Mouse (Mus musculus): ENCODE measurements at regions not wholly inside any gene's neighbourhood (a gene's known extent, or its start where the extent isn't known, plus 50 kb on each side); places are given as distances from the start of the nearest gene placed in this dataset.
"Not testable (repeated sequence)": the region's sequence is repeated elsewhere in the genome, so short reads cannot be mapped to it uniquely, and the experiment has no call there.

DNA sequence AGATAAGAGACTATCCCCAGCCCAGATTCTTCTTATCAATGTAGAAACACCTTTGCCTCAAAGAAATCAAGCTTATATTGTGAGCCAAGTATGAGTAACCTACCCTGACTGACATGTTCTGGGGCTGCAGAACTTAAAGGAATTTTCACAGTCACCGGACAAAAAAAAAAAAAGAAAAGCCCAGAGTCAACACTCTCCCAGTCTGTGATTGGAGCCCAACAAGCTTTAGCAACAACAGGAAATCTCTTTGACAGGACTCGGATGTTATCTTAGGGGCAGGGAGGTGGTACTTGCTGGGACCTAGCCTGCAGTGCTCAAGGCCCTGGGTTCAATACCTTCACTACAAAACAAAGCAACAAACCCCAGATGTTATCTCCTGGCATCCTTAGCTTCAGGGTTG is 114.2 kb downstream of the Nectin1 start:
- DNase-seq (ENCODE audit: low spot score): no peak

DNA sequence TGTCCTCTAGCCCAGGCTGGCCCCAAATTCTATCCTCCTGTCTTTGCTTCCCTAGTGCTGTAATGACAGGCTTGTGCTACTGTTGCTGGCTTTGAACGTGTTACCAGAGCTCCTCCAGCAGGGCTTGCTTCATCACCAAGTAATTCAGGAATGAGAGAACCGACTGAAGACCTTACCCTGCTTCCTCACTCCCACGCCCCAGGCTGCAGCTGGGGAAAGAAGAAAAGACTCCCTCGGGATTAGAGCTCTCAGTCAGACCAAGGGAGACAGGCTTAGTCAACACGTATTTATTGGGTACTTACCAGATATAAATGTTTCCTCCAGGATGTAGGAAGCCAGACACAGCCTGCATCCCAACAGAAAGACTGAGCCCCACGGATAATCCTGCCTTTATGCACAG is 115.0 kb downstream of the Nectin1 start:
- DNase-seq (ENCODE audit: low spot score): no peak

DNA sequence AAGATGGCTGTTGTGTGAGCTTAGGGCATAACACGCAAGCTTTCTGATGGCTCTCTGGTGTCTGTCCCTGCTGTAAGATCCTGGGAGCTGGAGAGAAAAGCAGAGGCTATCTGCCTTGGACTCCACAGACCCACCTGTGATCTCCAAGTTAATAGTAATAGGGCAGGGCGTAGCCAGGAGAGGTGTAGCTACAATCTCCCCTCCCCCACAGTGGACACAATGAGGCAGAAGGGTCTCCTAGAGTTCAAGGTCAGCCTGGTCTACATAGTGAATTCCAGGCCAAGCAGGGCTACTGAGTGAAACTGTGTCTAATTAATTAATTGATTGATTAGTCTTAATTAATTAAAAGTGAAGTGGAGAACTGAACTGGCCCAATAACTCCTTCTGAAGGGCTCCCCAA is 116.5 kb downstream of the Nectin1 start:
- DNase-seq (ENCODE audit: low spot score): no peak

DNA sequence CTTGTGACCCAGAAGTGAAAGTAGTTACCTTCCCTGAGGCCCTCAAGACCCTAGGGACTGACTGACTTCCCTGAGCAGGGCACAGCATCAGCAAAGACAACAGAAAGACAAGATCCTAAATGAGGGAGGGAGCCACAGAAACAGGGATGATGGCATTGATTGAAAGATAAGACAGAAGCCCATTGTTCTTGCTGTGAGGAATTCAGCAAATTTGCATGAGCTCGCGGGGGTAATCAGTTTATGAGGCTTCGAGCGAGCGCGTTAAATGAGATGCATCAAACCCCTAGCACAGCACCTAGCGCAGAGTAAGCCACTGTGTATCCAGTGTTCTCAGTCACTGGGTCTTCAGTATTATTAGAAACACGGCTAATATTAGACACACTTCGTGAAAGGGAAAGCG is 117.6 kb downstream of the Nectin1 start:
- no peak for DNase-seq (ENCODE audit: low spot score)

DNA sequence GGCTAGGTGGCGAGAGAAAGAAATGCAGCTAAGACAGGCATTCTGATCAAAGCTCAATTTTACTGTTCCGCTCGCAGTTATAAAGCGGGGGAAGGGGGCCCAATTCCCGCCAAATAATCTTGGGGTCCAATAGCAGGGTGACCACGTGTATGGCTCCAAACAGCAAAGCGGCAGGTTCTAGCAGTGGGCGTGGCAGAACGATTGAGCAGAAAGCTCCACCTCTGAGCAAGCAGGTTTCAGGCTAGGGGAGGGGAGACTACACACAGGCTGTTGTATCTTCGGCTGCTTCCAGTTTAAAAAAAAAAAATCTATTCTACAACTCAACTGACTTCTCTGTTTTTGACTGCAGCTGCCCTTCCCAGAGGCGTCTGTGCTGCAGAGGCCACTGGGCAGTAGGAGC is 118.2 kb downstream of the Nectin1 start:
- DNase-seq (ENCODE audit: low spot score): not testable (repeated sequence)

DNA sequence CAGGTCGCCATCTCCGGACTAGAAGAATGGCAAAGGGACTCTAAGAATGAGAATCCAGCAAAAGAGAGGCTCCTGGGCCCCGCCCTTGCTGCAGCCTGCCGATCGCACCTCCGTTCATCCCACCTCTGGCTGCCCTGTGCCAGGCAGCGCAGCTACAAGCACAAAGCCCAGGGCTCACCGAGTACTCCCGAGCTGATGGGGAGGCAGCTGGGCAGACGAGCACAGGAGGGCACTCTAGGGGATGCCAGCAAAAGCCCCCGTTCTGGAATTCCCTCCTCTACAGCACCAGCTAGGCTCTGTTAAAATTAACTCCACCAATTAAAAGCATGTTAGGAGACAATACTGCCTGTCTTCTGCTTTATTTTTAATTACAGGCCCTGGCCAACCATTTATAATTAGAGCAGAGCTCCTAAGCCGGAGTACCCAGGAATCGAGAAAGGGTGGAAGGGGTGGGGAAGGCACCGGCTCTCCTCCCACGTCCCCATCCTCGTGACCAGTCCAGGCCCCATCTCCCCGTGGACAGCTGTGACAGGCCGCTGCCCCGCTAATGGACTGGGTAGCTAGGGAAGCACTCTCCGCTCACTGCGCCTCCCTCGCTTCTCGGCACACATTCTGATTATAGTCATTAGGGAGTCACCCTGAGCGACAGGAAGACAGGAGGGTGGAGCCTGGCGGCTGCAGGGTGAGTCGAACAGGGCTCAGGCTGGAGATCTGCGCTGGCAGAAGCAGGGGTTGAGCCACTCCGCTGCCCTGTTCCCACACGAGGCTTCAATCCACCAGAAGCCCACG is 120.0 kb downstream of the Nectin1 start:
- no peak for DNase-seq (ENCODE audit: low spot score)

DNA sequence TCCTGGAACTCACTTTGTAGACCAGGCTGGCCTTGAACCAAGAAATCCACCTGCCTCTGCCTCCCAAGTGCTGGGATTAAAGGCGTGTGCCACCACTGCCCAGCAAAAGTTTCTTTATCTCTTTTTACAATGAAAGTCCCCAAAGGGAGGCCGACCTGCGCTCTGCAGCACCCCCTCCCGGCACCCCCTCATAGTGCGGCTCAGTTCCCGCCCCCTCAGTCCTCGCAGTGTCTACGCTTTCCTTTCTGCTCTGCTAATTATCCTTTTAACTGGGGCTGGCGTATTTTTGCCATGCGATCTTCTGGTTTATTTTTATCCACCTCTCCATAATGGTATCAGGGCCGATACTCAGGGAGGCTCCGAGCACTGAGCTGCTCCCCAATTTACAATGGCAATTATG is 123.0 kb downstream of the Nectin1 start:
- no peak for DNase-seq (ENCODE audit: low spot score)

DNA sequence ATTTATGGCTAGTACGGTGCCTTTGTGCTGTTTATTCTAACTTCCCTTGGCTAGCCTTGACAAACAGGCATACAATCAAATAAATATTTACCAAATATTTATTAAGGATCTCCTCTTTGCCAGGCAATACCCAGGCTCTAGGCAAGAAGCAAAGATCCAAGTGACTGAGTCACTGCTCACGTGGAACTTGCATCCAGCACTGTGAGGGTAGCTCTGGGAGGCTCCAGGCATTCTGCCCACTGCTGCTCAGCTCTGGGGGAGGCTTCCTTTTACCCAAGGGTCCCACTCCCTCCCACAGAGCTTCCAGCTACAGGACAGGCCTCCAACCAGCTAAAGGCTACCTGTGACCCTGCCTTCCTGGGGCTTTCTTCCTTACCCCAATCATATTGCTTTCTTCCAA is 130.1 kb downstream of the Nectin1 start:
- DNase-seq (ENCODE audit: low spot score): no peak

DNA sequence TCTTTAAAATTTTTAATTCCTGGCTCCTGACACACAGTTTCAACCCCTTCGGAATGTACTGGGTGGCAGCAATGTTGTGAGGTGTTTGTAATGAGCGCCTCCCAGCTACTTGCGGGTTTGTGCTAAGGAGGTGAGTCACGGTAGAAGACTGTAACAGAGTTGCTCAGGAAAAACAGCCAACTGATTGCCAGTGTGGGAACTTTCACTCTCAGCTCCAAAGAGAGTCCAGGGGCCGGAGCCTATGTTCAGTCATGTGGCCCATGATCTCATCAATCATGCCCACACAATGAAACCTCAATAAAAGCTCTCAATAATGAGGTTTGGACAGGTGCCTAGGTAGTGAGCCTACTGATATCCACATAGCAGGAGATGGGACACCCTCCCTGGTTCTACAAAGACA is 130.5 kb downstream of the Nectin1 start:
- peak; percentile 10 for DNase-seq (ENCODE audit: low spot score)

DNA sequence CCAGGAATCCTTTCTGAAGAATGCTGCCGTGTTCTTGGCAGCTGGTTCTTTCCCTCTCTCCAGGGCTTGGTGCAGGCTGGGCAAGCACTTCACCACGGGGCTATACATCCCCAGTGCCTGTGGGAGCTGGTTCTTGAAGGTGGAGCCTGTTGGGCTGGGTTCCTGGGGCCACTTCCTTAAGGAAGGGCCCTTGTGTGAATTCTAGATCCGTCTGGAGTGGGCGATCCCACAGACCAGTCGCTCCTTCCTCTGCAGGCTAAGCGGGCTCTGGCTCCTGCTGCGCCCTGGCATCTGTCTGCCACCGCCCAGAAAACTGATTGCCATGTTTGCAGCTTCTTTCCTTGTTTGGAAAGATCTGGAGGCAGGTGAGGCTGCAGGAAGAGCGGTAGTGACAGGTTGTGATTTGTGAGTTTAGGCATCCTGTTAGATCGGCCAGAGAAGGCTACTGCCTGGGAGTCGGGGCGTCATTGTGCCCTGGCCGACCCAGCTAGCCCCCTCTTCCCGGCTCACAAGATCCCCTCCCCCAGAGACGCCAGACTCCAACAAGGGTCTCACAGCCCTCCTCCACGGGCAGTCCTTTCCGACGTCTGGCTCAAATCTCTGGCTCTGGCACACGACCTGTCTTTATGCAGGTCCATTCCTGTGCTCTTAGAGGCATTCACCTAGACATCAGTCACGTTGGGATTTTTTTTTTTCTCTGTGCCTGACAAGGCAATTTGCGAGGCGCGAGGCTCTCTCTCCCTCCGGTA is 135.6 kb downstream of the Nectin1 start:
- no peak for DNase-seq (ENCODE audit: low spot score)

DNA sequence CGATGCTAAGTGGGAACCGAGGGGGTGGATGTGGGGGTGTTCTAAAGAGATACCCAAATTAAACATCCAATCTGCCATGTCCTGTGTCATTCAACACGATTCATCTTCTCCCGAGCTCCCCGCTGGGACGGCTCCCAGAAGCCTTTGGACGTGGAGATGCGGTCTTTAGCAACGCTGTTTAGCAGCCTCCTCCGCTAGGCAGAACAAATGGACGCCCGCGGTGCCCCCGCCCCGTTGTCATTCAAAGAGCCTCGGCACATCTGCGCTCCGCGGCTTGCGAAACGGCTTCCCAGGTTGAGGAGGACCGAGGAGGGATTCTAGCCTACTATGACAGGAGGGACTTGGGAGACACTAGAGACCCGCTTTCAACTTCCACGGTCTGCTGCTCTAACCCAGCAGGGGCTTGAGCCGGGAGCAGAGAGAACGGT is 136.2 kb downstream of the Nectin1 start:
- no peak for DNase-seq (ENCODE audit: low spot score)

DNA sequence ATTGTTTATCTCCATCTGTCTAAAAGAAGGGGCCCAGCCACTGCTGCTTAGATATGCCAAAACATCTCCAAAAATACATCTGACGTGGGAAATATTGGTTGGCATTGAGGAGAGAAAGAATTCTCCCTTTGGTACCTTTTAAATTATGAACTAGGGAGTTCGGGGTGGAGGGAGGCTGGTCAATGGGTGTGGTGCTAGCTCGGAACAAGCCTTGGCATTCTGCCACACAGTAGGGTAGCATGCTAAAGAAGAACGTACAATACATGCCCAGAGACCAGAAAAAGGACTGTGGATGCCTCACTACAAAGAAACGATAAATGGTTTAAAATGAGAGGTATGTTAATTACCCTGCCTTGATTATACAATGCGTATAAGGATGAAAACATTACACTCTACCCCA is 149.3 kb downstream of the Nectin1 start:
- no peak for DNase-seq (ENCODE audit: low spot score)

DNA sequence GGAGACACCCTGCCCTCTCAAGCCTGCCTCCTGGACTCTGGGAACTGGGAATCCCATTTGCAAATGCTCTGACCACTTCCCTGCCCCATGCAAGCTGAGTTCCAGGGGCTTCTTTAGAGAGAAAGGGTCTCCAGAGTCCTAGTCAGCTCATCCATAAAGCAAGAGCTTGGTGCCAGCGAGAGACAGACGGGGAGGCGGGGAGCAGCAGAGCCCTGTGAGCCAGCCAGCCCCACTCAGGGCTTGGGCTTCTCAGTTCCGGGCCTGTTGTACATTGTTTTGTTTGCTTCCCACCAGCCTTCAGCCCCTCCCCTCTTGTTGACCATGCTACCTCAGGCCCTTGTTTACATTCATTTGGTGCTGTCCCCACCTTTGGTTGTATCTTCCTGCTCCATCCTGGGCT is 143.9 kb upstream of the Thy1 start:
- DNase-seq (ENCODE audit: low spot score): no peak

DNA sequence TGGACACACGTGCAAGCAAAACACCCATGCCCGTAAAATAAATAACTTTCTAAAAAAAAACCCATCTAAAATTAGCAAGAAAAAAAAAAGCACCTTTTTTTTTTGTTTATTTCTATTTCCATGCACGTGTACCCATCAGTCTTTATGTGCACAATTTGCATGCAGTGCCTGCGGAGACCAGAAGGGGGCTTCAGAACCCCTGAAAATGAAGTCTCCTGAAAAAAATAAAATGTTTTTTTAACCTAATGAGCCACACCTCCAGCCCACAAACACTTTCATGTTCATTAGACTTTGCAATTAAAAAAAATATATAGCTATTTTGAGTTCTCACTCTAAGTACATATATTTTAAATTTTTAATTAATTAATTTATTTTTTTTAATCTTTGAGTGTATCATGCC is 134.9 kb upstream of the Thy1 start:
- peak; percentile 15 for DNase-seq (ENCODE audit: low spot score)

DNA sequence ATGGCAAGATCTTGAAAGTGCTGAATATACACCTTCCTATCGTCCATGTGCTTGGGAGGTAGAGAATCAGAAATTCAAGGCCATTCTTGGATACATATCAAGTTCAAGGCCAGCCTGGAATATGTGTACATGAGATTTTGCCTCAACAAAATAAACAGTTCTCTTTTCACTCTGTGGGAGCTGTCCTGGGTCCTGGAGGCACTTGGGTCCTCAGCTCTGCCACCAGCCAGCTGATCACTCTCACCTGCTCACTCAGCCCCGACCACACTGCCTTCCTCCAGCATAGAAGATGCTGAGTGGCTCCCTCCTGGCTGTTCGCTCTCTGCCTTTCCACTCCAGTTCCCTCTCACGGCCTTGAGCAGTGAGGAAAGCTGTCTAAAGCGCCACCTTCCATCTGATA is 128.2 kb upstream of the Thy1 start:
- peak; percentile 43 for DNase-seq (ENCODE audit: low spot score)

DNA sequence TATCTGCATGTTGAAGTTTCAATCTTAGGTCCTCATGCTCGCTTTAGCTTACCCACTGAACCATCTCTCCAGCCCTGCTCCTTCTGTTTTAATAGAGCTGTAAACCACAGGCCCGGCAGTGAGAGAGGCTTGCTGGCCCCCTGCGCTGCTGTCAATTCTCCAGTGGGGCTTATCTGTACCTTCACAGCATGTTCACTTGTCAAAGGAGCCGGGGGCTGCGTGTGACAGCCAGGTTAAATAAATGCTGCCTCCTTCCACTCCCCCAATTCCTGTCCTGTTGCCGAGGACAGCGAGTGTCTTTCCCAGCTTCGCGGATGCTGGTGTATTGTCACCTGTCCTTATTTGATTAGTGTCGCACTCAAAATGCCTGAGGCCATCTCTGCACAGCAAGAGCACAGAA is 125.7 kb upstream of the Thy1 start:
- no peak for DNase-seq (ENCODE audit: low spot score)

DNA sequence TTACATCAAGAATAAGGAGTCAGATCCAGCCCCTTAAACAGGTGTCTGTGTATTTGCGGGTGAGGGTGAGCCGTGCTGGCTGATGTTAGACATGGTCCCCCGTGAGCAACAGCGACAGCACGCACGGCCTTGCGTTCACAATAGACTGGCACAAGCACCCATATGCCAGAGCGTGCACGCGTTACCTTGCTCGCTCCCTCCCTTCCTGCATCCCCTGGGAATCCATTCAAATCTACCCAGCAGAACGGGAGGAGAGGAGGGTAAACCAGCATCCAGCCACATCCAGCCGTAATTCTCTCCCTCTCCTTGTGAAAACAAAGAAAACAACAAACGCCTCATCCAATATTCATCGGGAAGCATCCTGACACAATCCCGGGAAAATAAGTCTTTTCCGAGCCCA is 124.2 kb upstream of the Thy1 start:
- no peak for DNase-seq (ENCODE audit: low spot score)

DNA sequence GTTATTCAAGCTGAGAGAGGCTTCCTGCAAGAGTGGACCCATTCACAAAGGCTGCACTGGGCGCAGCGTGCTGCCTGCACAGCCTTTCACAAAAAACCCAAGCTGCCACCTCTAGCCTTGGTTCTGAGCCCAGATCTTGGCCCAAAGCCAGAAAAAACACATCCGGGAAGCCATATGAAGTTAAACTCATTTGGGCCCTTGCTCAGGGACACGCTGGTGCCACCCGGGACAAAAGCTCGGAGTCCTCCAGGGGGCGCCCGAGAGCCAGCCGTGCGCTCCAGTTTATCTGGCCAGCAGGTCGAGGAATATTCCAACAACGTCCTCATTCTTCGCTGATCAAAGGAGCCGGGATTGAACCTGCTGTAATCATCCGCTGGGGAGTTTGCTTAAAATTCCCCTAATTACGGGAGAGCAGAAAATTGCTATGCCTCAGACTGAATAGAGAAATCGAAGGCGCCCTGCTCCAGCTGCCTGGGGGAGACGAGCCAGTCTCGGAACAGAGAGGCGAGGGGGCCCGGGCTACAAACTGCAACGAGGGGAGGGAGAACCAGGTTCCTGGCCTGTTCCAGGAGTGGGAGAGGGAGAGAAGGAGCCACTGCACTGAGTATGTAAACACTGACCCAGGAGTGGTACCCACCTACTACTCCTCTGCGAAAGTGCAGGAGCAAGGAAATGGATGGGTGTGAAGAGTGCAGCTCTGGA is 123.0 kb upstream of the Thy1 start:
- peak; percentile 94 for DNase-seq (ENCODE audit: low spot score)

DNA sequence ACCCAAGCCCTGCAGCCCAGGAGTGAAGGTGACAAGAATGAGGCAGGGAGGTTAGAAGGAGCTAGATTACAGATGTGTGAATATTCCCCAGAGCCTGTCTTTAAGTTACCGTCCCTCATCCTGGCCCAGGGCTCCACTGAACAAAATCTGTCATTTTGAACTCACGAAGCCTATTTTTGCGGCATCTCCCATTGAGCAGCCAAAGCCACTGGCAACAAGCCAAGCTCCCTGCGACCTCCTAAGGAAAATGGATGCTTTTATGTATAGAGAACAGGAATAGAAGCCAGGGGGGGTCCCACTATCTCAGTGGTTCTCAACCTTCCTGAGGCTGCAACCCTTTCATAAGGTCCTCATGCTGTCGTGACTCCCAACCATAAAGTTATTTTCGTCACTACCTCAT is 121.0 kb upstream of the Thy1 start:
- DNase-seq (ENCODE audit: low spot score): no peak

DNA sequence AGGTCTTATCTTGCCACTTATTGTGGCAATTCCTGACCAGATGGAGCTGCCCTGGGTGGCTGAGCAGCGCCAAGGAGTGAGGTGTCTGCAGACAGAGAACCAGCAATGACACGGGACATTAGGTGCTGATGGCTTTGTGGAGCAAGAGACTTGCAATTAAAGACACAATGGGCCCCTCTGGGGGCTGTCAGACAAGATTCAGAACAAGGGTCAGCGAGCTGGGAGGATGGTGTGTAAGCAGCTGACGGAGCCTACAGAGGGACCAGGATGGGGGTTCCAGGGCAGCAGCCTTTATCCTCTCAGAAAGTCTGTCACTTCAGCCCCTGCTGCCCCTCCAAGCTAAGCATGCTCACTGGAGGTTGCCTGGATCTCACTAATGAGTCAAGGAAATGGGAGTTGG is 120.1 kb upstream of the Thy1 start:
- DNase-seq (ENCODE audit: low spot score): no peak

DNA sequence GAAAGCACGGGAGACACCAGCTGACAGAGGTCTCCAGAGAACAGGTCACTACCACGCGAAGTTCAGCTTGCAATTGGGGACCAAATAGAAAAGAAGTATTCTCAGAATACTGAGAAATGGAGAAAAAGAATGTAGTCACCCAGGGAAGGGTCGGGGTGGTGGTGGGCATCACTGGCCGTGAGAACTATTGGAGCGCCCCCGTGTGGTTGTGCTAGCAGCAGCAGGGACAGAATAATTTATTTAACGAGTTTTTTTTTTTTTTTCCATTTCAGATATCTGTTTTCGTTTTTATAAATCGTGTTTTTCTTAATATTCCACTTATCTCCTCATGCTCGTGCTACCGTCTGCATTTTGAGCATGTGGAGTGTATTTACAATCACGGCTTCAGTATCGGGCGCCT is 118.4 kb upstream of the Thy1 start:
- no peak for DNase-seq (ENCODE audit: low spot score)

DNA sequence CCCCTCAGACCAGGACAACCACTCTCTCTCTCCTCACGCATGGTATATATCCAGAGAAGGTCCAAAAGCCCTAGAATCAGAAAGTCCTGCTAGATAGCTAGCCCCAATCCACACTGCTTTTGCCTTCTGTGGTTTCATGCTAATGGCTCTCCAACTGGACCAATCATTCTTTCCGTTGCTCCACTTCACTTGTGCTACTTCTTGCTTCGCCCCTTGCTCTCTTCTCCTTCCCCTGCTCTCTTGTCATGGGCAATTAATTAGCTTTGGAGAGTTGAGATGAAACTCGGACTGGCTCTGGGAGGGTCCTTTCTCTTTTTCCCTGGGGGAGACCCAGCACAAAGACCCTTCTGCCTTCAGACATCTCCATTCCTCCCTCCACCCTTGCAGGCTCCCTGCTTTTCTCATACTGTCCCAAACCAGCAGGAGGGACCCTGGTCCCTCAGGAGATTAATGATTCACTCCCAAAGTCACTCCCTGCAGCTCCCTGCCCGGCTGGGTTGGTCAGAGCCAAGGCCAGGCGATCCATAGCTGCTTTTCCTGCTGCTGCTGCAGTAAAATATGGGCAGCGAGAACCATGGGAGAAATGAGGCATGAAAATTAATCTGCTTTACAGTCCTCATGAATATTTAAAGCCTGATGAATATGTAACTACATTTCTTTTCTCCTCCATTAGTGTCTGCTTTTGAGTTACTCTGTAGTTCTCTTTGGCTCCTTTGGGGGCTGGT is 113.7 kb upstream of the Thy1 start:
- no peak for DNase-seq (ENCODE audit: low spot score)

DNA sequence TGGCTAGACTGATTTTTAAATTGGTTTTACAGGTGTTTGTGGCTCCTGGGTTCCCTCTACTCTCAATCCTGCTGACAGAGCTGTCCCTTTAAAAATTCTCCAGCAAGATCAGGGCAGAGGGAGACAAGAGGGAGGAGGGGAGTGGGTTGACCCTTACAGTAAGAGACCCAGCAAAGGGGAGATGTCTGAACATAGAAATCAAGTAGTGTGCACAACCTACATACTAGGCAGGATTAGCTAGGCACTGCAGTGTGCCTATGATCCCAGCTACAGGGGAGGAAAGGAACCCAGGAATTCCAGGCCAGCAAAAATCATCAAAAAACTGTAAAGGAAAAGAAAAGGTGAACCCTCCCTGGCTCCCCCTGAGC is 113.2 kb upstream of the Thy1 start:
- DNase-seq (ENCODE audit: low spot score): no peak

Data from adipocyte (in vitro differentiated cells).